Mouse (Mus musculus) CH12.LX (cell line): ENCODE data around the gene Mgp. TPM values are rescaled to one million over a fixed set of nuclear protein-coding genes. Genes with fewer than 3 reads are reported as not detected.

ENCODE experiments used
- DNase-seq: peaks from one replicate; pipeline ENCODE4 v3.0.0-alpha.2; 2013; ENCODE audit errors: extremely low read depth
- H3K27ac ChIP-seq: 2 replicates; pipeline ENCODE4 v1.5.1; 2012; ENCODE audit warnings: low read depth, mild to moderate bottlenecking, control low read depth, moderate library complexity; ENCODE audit not compliant: insufficient read depth
- H3K27me3 ChIP-seq: replicated peaks from 2 replicates; pipeline ENCODE3; 2012; ENCODE audit warnings: inconsistent platforms
- H3K36me3 ChIP-seq, 2 experiments: replicated peaks in 1 of 2; 2 replicates each; pipeline versions ENCODE3 to v1.6.1; 2012; ENCODE audit warnings: inconsistent platforms in 1 of 2, low read length in 1 of 2, mild to moderate bottlenecking in 1 of 2, mixed read lengths in 1 of 2, moderate library complexity in 1 of 2; ENCODE audit not compliant: control insufficient read depth in 1 of 2, insufficient read depth in 1 of 2
- H3K4me1 ChIP-seq, 2 experiments: 2 replicates each; pipeline ENCODE4 v1.6.1; 2012; ENCODE audit warnings: inconsistent platforms in 1 of 2, moderate library complexity in 1 of 2; ENCODE audit not compliant: insufficient read depth in 2 of 2, control insufficient read depth in 1 of 2
- H3K4me2 ChIP-seq: 2 replicates; pipeline ENCODE4 v1.6.1; 2012; ENCODE audit warnings: low read depth, mild to moderate bottlenecking, control low read depth; ENCODE audit not compliant: poor library complexity, insufficient read depth, severe bottlenecking
- H3K4me3 ChIP-seq, 3 experiments: fragments of 150-350 bp in 1 of 3; sonication (generic) in 1 of 3; replicated peaks in 1 of 3; 2 replicates each; pipeline versions ENCODE3 to v1.5.1; 2011 to 2012; ENCODE audit warnings: low read depth in 2 of 3, low read length in 2 of 3, mild to moderate bottlenecking in 2 of 3, moderate library complexity in 2 of 3, control low read depth in 1 of 3, improper control_type of control experiment in 1 of 3, inconsistent platforms in 1 of 3, mixed read lengths in 1 of 3; ENCODE audit not compliant: poor library complexity in 1 of 3
- H3K79me2 ChIP-seq: replicated peaks from 2 replicates; pipeline ENCODE4 v1.6.1; 2012; ENCODE audit warnings: mild to moderate bottlenecking, moderate library complexity; ENCODE audit not compliant: control insufficient read depth, poor library complexity, insufficient read depth, severe bottlenecking; ENCODE audit errors: extremely low read depth
- H3K9ac ChIP-seq: 2 replicates; pipeline ENCODE4 v1.6.1; 2012; ENCODE audit warnings: low read depth, mild to moderate bottlenecking, control low read depth, moderate library complexity; ENCODE audit not compliant: insufficient read depth
- H3K9me3 ChIP-seq: replicated peaks from 2 replicates; pipeline ENCODE3; 2012; ENCODE audit warnings: low read length, inconsistent platforms, mixed read lengths
- CHD1 ChIP-seq: IDR thresholded peaks from 2 replicates; pipeline ENCODE4 v1.6.1; 2012; ENCODE audit warnings: low read depth, low read length, improper control_type of control experiment, inconsistent platforms
- CHD2 ChIP-seq: IDR thresholded peaks from 2 replicates; pipeline ENCODE4 v1.6.1; 2011; ENCODE audit warnings: low read length, improper control_type of control experiment
- CTCF ChIP-seq, 2 experiments: IDR thresholded peaks in 1 of 2; conservative IDR thresholded peaks in 1 of 2; 2 replicates each; pipeline ENCODE4 v1.5.1; 2011 to 2012; ENCODE audit warnings: low read depth in 2 of 2, low read length in 2 of 2, improper control_type of control experiment in 1 of 2, inconsistent platforms in 1 of 2, mild to moderate bottlenecking in 1 of 2, moderate library complexity in 1 of 2
- ELF1 ChIP-seq: IDR thresholded peaks from 2 replicates; pipeline ENCODE4 v1.6.1; 2014; ENCODE audit warnings: low read depth, mild to moderate bottlenecking, inconsistent platforms, low read length, improper control_type of control experiment
- EP300 ChIP-seq: IDR thresholded peaks from 2 replicates; pipeline ENCODE4 v1.6.1; 2011; ENCODE audit warnings: low read length, improper control_type of control experiment
- ETS1 ChIP-seq: conservative IDR thresholded peaks from 2 replicates; pipeline ENCODE4 v1.6.1; 2012; ENCODE audit warnings: low read depth, mild to moderate bottlenecking, inconsistent platforms, low read length, improper control_type of control experiment, moderate library complexity
- GABPA ChIP-seq: IDR thresholded peaks from 2 replicates; pipeline ENCODE4 v1.6.1; 2012; ENCODE audit warnings: low read depth, low read length, improper control_type of control experiment, inconsistent platforms; ENCODE audit not compliant: insufficient replicate concordance
- HCFC1 ChIP-seq: IDR thresholded peaks from 2 replicates; pipeline ENCODE4 v1.6.1; 2012; ENCODE audit warnings: low read depth, mild to moderate bottlenecking, inconsistent platforms, low read length, improper control_type of control experiment
- JUN ChIP-seq: IDR thresholded peaks from 2 replicates; pipeline ENCODE4 v1.6.1; 2011; ENCODE audit warnings: low read depth, mild to moderate bottlenecking, low read length, improper control_type of control experiment, moderate library complexity; ENCODE audit not compliant: insufficient read depth
- JUND ChIP-seq: conservative IDR thresholded peaks from 2 replicates; pipeline ENCODE4 v1.6.1; 2011; ENCODE audit warnings: low read depth, low read length, improper control_type of control experiment
- KAT2A ChIP-seq: IDR thresholded peaks from 2 replicates; pipeline ENCODE4 v1.6.1; 2012; ENCODE audit warnings: low read length, improper control_type of control experiment, inconsistent platforms; ENCODE audit not compliant: insufficient replicate concordance
- MAFK ChIP-seq: IDR thresholded peaks from 2 replicates; pipeline ENCODE4 v1.6.1; 2011; ENCODE audit warnings: low read length, improper control_type of control experiment; ENCODE audit not compliant: insufficient replicate concordance
- MAX ChIP-seq: IDR thresholded peaks from 2 replicates; pipeline ENCODE4 v1.6.1; 2011; ENCODE audit warnings: low read length, improper control_type of control experiment
- MAZ ChIP-seq: IDR thresholded peaks from 2 replicates; pipeline ENCODE4 v1.6.1; 2012; ENCODE audit warnings: low read depth, mild to moderate bottlenecking, inconsistent platforms, low read length, improper control_type of control experiment, moderate library complexity
- MXI1 ChIP-seq: IDR thresholded peaks from 2 replicates; pipeline ENCODE4 v1.6.1; 2011; ENCODE audit warnings: mild to moderate bottlenecking, low read depth, low read length, improper control_type of control experiment
- MYC ChIP-seq: IDR thresholded peaks from 2 replicates; pipeline ENCODE4 v1.6.1; 2011; ENCODE audit warnings: low read depth, mild to moderate bottlenecking, improper control_type of control experiment, low read length
- NELFE ChIP-seq: IDR thresholded peaks from 2 replicates; pipeline ENCODE4 v1.6.1; 2011; ENCODE audit warnings: low read depth, low read length, improper control_type of control experiment
- PAX5 ChIP-seq: IDR thresholded peaks from 2 replicates; pipeline ENCODE4 v1.6.1; 2012; ENCODE audit warnings: low read length, inconsistent platforms, mixed read lengths
- POLR2A ChIP-seq: IDR thresholded peaks from 2 replicates; pipeline ENCODE4 v1.6.1; 2011; ENCODE audit warnings: low read depth, mild to moderate bottlenecking, improper control_type of control experiment, low read length
- RAD21 ChIP-seq: IDR thresholded peaks from 2 replicates; pipeline ENCODE4 v1.6.1; 2011; ENCODE audit warnings: low read depth, mild to moderate bottlenecking, low read length, improper control_type of control experiment, moderate library complexity
- SMC3 ChIP-seq: IDR thresholded peaks from 2 replicates; pipeline ENCODE4 v1.6.1; 2011; ENCODE audit warnings: low read depth, low read length, improper control_type of control experiment
- TBP ChIP-seq: conservative IDR thresholded peaks from 2 replicates; pipeline ENCODE4 v1.6.1; 2011; ENCODE audit warnings: low read depth, low read length, improper control_type of control experiment
- TCF12 ChIP-seq: IDR thresholded peaks from 2 replicates; pipeline ENCODE4 v1.6.1; 2014; ENCODE audit warnings: low read depth, mild to moderate bottlenecking, inconsistent platforms, low read length, improper control_type of control experiment
- USF1 ChIP-seq: IDR thresholded peaks from 2 replicates; pipeline ENCODE4 v1.6.1; 2014; ENCODE audit warnings: low read depth, mild to moderate bottlenecking, inconsistent platforms, low read length, improper control_type of control experiment
- USF2 ChIP-seq: conservative IDR thresholded peaks from 2 replicates; pipeline ENCODE4 v1.6.1; 2011; ENCODE audit warnings: low read depth, low read length, improper control_type of control experiment
- ZC3H11A ChIP-seq: IDR thresholded peaks from 2 replicates; pipeline ENCODE4 v1.6.1; 2012; ENCODE audit warnings: low read depth, mild to moderate bottlenecking, inconsistent platforms, low read length, improper control_type of control experiment
- ZKSCAN1 ChIP-seq: IDR thresholded peaks from 2 replicates; pipeline ENCODE4 v1.6.1; 2012; ENCODE audit warnings: low read depth, inconsistent platforms, low read length, improper control_type of control experiment, borderline replicate concordance
- ZMIZ1 ChIP-seq: IDR thresholded peaks from 2 replicates; pipeline ENCODE4 v1.6.1; 2012; ENCODE audit warnings: low read depth, mild to moderate bottlenecking, inconsistent platforms, low read length, improper control_type of control experiment
- ZNF384 ChIP-seq: IDR thresholded peaks from 2 replicates; pipeline ENCODE4 v1.6.1; 2012; ENCODE audit warnings: low read depth, low read length, improper control_type of control experiment, inconsistent platforms
- dilution Hi-C: fragments of 300-500 bp; cut with MboI; formaldehyde crosslinking; loops from 2 replicates; pipeline ENCODE4 v1.14.3; 2020; ENCODE audit warnings: low sequenced_read_pairs; ENCODE audit not compliant: extremely low pct_unique_long_range_greater_than_20kb, extremely low pct_ligation_motif_present
- in situ Hi-C: fragments of 300-500 bp; cut with MboI; formaldehyde crosslinking; loops from 3 replicates; pipeline ENCODE4 v1.14.3; 2019; ENCODE audit warnings: low sequenced_read_pairs, low pct_ligation_motif_present, low pct_unique_long_range_greater_than_20kb, mixed read lengths
- polyA plus RNA-seq: library from polyadenylated mRNA; unstranded; fragments of >175 nt; gene quantifications from 2 replicates; pipeline ENCODE4 v1.2.1, GENCODE M21; 2012; ENCODE audit warnings: low read depth; ENCODE audit not compliant: insufficient read length
- total RNA-seq, 2 experiments: library from RNA; depleted of rRNA; stranded (reverse); fragments of 300-350 nt in 1 of 2; fragments of >200 nt in 1 of 2; gene quantifications; 2 replicates each; pipeline ENCODE4 v1.2.3; 2012 to 2014

Mgp gene
- total and polyA plus RNA-seq, 3 experiments = not detected

DNA sequence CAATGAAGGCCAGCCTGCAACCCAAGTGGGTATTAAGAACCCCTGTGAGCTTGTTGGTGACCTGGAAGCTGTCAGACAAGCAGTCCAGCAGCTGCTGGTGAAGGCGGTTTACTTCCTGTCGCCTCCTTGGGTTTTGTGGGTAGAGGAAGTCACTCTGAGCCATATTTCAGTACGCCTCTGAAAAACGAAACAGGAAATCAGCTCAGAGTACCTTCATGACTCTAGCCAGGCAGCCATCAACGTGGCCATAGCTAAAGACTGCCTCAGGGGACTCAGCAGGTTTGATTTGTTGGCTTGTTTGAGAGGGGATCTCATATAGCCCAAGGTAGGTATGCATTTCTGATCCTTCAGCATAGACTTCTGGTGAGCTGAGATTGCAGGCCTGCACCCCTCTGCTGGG is 43.9 kb downstream of the Mgp start (continued):
- TF ChIP-seq ZNF384 = no peak
- TF ChIP-seq CHD2 = peak; percentile 75; the same call in 1 of the 2 replicates
- peak; percentile 90 for TF ChIP-seq MYC
- TF ChIP-seq ELF1 = peak; percentile 91
- no peak for TF ChIP-seq CHD1
- TF ChIP-seq MAX = peak; percentile 52; the same call in 1 of the 2 replicates
- TF ChIP-seq CTCF (conservative IDR thresholded peaks at IDR 0.05 in 1 of 2, IDR thresholded peaks at IDR 0.05 in 1 of 2; ENCODE audit: low read depth in 2 of 2, low read length in 2 of 2) = no peak

DNA sequence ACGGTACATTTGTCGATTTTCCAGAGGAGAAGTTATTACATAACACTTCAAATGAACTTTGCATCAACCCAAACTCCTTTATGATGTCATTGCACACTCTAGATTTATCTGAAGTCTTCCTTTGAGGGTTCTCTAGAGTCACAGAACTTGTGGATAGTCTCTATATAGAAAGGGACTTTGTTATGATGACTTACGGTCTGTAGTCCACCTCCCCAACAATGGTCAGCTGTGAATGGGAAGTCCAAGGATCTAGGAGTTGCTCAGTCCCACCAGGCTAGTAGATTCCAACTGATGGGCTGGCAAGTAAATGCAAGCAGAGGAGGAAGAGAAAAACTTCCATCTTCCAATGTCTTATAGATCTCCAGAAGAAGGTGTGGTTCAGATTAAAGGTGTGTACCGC is 46.9 kb downstream of the Mgp start:
- DNase-seq = no peak
- in situ Hi-C loops = no loop called here
- dilution Hi-C loops = no loop called here
- peaks cover 53% of the 10 kb centered on the region for H3K79me2 ChIP-seq
- peak overlapping the region; percentile 65 to 86 (median 84) for H3K4me3 ChIP-seq
- H3K4me1 ChIP-seq = peaks cover 5 to 45% of the 10 kb centered on the region in 2 experiments
- no peaks in the 10 kb centered on the region for H3K9me3 ChIP-seq
- H3K9ac ChIP-seq = peak overlapping the region; percentile 98
- H3K4me2 ChIP-seq = peak overlapping the region; percentile 100
- H3K36me3 ChIP-seq = peaks cover 11 to 23% of the 10 kb centered on the region in 2 experiments
- no peak for TF ChIP-seq TBP
- TF ChIP-seq ETS1 = no peak
- TF ChIP-seq RAD21 = no peak
- TF ChIP-seq SMC3 = no peak
- no peak for TF ChIP-seq TCF12
- TF ChIP-seq KAT2A = no peak
- TF ChIP-seq USF1 = no peak
- TF ChIP-seq MAFK = no peak
- no peak for TF ChIP-seq POLR2A
- TF ChIP-seq CTCF (conservative IDR thresholded peaks at IDR 0.05 in 1 of 2, IDR thresholded peaks at IDR 0.05 in 1 of 2; ENCODE audit: low read depth in 2 of 2, low read length in 2 of 2) = no peak
- no peak for TF ChIP-seq NELFE
- no peak for TF ChIP-seq MAZ
- no peaks in the 10 kb centered on the region for H3K27me3 ChIP-seq
- peak overlapping the region; percentile 58; the same call in 1 of the 2 replicates for H3K27ac ChIP-seq

DNA sequence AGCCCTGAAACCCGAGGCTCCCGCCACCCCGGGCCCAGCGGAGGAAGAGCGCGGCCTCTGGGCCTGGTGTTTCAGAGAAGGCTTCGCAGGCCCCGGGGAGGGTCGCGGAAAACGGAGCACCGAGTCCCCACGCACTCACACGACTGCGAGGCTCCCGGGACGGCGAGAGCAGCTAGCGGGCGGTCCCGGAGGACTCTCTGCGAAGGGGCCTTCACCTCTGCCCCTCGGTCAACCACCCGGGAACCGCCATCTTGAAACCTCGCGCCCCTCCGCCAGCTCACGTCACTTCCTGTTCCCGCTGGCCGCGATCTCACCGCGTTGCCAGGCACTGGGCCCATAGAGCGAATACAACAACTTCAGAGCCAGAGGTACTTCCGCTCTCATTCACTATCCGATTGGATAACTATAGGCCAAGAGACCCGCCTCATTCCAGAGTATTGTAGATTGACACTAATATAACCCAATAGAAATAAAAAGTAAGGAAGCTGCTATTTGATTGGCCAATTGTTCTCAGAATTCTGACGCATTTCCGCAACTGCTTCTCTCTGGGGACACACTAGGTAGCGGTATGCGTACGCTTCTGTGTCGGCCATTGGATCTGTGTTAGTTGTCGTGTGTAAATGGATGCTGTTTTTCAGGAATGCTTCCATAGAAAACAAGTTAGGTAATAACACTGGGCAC is 47.6 kb downstream of the Mgp start, which contains the start of gene Wbp11:
Gene Wbp11, minus strand, starts transcription at position 353 of the 681 bp plus-strand sequence.
- dilution Hi-C loops = no loop called here
- no peaks in the 10 kb centered on the region for H3K27me3 ChIP-seq
- DNase-seq = peak; percentile 98
- H3K4me1 ChIP-seq = peaks cover 3 to 39% of the 10 kb centered on the region in 2 experiments; a peak in 3 of 4 replicates
- H3K9ac ChIP-seq = peak within 1 kb of the TSS; percentile 98
- in situ Hi-C loops = no loop called here
- peaks cover 13 to 23% of the 10 kb centered on the region in 2 experiments for H3K36me3 ChIP-seq
- H3K79me2 ChIP-seq = peaks cover 49% of the 10 kb centered on the region
- peak within 1 kb of the TSS; percentile 58 for H3K27ac ChIP-seq
- peak within 1 kb of the TSS; percentile 100 for H3K4me2 ChIP-seq
- H3K9me3 ChIP-seq = no peaks in the 10 kb centered on the region
- H3K4me3 ChIP-seq = peak within 1 kb of the TSS; percentile 84 to 93 (median 91)
- peak; percentile 90; the same call in 1 of the 2 replicates for TF ChIP-seq MYC
- peak; percentile 92 for TF ChIP-seq NELFE
- TF ChIP-seq EP300 = no peak
- TF ChIP-seq USF2 = no peak
- TF ChIP-seq ZC3H11A = no peak
- peak; percentile 91 for TF ChIP-seq HCFC1
- peak; percentile 91 for TF ChIP-seq ZMIZ1
- 0 out of 2 replicates have a peak, but pooled peaks have one; percentile 73 for TF ChIP-seq JUND
- no peak for TF ChIP-seq PAX5
- no peak for TF ChIP-seq SMC3
- no peak; the same call in 1 of the 2 replicates for TF ChIP-seq RAD21
- peak; percentile 97 for TF ChIP-seq CHD2
- TF ChIP-seq MAX = peak; percentile 86
- TF ChIP-seq ZKSCAN1 = no peak
- peak; percentile 78 for TF ChIP-seq MXI1
- peak; percentile 92 for TF ChIP-seq TCF12
- no peak; the same call in 1 of the 2 replicates for TF ChIP-seq GABPA
- 0 out of 2 replicates have a peak, but pooled peaks have one; percentile 41 for TF ChIP-seq JUN
